Mouse (Mus musculus): Measurements from ENCODE around the gene Hipk2.

Hipk2 gene

DNA sequence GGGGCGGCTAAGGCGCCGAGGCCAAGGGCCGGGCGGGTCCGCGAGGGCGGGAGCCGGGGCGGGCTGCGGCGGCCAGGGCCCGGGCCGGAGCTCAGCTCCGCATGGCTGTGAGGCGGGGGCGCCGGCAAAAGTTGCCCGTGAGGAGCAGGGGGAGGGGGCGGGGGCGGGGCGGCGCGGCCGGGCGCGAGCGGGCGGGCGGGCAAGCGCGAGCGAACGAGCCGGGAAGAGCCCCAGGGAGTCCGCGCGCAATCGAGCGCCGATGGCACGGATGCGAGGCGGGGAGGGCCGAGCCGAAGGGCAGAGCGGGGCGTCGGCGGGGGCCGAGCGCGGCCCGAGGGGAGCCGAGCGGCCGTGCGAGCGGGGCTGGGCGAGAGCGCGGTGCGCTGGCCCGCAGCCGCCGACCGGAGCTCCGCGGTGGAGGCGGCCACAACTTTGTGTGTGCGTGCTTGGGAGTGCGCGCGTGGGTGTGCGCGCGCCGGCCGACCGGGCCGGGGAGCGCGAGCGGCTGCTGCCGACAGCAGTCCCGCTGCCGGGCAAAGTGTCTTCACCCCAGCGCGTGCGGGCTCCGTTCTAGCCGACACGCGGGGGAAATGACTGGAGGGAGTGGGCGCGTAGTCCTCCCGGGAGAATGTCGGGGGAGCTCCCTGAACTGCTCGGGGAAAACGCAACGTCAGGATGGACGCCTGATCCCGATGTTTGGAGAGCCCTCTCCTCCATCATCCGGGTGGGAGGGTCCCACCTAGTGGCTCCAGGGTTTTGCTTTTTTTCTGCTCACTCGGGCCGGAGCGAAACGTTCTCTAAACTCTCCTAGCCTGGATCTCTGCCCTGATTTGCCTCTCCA lies at the start of gene Hipk2:
Gene Hipk2 (minus strand): TSS at position 95 of the 841 bp plus-strand sequence.
- DNase-seq, result peak; percentile 85

DNA sequence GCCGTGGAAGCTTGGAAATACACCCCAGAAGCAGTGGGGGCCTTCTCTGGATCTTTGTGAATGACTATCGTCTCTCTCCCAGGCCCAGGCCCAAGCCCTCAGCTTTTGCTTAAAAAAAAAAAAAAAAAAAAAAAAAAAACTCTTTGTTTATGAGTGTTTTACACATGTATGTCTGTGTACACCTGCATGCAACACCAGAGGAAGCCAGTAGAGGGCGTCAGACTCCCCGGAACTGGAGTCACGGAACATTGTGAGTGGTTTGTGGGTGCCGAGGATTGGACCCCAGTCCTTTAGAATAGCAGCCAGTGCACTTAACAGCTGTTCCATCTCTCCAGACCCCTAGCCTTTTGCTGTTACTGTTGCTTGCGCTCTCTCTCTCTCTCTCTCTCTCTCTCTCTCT lies 49.8 kb upstream of the Hipk2 start:
- DNase-seq, result no peak

DNA sequence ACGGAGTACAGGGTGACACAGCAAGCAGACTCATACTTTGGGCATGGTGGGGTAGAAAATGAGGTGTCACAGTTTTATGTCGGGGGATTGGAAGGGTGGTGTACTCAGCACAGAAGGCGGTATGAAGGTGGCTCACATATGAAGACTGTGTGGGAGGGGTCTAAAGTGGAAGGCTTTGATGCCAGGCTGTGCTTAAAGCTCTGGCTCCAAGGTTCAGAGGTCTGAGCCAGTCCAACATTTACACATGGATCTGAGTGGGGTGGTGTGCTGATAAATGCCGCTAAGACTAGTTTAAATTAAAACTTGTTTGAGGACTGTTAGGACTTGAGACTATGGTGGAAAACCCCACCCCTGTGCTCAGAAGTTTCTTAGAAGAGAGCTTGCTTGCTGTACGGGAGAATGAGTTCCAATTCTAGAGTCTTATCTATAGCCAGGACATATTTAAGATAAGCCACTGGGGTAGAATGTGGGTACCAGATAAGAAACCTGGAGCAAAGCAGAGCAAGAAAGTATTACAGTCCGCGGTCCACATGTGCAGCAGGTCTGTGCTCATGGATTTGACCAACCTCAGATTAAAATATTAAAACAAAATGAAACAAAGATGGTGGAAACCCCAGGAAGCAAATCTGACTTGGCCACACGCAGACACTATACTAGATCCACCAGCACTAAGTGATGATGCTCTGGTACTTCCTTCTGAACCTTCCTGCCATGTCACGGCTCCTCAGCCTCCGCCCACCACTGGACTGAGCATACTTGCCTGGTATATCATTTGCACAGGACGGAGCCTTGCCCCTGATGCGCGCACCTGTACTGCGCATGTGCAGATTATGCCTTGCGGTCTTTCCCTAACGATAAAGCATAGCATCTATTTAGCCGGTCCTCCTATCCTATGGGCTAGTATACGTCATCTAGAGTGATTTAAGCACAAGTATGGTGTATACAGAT lies 48.2 kb upstream of the Hipk2 start:
- DNase-seq, result no peak

DNA sequence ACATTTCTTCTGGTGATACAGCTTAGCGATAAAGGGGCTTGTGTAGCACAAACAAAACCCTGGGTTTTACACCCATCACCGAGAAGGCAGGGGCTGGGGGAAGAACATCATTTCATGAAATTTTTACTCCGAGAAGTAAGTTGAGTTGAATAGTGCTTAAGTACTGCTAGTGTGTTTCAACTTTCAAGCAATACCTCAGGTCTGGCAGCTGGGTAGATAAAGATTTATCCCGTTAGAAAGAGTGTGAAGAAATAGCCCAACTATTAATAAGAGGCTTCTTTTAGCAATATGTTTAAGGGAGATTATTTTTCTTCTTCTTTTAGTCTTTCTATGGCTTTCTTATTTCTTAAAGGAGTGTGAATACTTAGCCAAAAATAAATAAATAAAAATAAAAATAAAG lies 47.5 kb upstream of the Hipk2 start:
- no peak for DNase-seq

DNA sequence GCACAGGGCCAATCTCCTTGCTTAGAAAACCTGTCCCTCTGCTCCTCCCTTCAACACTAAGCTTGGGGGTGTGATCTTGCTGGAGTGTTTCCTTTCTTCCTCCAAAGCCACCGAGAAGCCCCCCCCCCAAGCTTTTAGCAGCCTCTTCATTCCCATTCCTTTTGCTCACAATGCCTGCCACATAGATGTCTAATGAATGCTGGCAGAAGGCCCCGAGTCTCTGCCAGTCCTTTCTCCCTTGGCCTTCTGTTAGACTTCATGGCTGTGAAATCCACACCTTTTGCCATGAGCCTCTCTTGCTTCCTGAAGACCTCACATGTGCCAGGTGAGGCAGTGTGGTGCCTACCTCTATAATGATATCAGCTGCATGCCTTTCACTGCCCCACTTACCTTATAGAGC lies 46.6 kb upstream of the Hipk2 start:
- no peak for DNase-seq

DNA sequence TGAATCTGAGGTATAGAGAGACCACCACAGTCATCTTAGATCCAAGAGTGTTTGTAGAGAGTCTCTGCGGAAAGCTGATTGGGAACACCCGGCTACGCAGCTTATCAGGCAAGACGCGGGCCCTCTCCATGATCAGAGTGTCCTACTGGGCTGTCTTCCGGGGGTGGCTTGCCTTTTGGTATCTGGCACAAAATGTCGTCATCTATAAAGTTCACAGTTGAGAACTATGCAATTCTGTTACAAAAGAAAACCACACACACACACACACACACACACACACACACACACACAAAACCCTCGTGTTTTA lies 45.8 kb upstream of the Hipk2 start:
- no peak for DNase-seq

DNA sequence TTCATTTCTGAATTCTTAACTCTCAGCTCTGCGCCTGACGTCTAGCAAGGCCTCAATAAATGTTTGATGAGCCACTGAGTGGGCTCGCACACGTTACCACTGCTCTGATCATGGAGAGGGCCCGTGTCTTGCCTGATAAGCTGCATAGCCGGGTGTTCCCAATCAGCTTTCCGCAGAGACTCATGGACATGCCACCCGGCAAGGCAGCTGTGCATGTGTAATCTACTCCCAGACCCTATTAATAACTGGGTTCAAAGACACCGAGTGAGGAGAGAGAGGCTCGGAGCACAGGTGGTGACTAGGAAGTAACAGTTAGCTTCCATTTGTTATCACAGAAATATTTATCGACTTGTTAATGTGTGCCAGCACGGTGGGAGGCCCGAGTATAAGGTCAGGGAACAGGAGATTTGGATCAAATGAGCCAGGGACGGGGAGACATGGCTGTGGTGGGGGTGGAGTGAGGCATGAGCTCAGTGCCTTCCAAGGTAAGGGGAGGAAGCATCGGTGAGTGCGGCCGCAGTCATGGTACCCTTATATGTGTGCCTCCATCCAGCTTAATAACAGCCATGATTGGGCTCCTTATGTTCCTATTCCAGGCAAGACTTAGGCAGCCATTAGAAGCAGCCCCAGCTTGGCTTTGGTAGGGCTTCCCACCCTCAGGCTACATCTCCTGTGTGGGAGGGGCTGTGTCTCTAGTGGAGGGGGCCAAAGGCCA lies 45.3 kb upstream of the Hipk2 start:
- no peak for DNase-seq

DNA sequence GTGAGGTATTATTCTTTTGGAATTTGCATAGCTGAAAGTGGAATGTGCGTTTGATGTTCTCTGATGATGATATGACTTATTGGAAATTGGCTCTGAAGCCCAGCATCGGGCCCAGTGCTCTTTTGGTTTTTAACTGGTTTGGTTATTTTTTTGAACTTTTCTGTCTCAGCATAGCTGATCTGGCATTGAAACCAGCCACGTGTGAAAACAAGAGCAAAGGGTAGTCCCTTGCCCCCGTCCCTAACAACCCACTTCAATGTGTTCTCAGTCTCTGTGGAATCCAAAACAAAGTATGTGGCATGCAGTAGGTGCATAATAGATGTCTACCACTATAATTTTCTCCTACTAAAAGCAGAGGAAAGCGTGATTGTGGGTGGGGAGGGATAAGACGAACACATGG lies 44.2 kb upstream of the Hipk2 start:
- DNase-seq, result no peak

DNA sequence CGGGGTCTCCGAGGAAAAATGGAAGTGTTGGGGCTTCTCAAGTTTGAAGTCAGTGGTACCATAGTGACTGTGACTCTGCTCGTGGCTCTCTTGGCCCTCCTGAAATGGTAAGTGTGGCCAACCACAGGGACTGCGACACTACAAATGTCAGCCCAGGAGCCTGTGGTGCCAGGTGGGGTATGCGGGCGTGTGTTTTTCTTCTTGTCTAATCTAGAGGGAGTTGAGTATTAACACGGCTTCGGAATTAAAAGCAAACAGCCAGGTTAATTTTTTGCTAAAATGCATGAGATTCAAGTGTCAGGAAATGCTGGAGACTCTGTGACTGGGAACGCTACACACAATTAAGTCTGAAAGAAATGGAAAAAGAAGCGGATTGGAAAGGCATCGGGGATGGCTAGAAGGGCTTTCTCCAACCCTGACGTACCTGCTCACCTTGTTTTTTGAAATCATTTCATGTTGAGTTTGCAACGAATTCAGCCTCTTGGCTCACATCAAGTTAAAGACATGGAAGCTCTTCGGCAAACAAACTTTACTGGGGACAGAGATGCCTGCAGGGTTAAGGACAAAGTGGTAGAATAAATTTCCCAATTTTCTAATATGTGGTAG lies 43.3 kb upstream of the Hipk2 start:
- no peak for DNase-seq

DNA sequence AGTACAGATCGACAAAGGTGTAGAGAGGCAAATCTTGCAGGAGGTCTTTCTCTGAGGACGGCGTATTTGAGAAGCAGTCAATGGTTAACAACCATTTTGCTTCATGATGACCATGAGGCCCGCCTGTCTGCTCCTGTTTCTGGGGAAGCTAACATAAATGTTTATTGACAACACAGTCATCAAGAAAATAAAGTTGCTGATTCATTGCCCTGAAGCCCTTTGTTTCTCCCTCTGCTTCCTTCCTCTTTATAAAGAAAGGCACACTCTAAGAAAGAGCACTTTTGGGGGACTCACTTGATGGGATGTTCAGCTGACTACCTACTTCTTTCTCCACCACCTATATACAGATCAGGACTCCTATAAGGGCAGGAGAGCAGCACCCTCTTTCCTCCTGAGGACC lies 42.8 kb upstream of the Hipk2 start:
- no peak for DNase-seq

DNA sequence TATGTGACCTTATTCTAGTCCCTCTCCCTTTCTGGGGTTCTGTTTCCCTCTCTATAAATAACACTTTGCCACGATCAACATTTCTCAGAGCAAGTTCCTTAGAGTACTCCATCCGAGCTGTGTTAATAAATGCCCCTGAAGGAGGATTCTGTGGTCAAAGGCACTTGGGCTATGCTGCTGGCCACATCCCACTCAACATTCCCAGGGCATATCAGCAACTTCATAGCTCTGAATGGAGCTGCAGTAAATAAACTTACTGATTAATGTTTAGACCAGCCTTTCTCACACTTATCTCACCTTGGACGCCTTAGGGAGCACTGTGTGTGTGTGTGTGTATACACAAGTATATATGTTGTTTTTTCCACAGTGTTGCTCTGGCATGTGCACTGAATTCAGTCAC lies 41.5 kb upstream of the Hipk2 start:
- no peak for DNase-seq

DNA sequence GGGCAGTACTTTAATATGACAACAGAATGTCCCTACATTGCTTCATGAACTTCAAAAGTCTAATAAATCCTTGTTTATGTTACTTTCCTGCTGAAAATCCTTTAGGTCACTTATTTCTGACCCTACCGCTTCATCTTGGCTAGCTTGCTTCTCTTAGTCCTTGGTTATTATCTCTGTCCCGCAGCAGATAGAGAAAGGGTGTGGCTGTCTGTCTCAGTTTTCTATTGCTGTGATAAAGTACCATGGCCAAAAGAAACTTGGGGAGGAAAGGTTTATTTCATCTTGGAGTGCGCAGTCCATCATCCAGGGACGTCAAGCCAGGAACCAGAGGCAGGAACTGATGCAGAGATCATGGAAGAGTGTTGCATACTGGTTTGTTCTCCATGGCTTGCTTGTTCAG lies 40.6 kb upstream of the Hipk2 start:
- no peak for DNase-seq

DNA sequence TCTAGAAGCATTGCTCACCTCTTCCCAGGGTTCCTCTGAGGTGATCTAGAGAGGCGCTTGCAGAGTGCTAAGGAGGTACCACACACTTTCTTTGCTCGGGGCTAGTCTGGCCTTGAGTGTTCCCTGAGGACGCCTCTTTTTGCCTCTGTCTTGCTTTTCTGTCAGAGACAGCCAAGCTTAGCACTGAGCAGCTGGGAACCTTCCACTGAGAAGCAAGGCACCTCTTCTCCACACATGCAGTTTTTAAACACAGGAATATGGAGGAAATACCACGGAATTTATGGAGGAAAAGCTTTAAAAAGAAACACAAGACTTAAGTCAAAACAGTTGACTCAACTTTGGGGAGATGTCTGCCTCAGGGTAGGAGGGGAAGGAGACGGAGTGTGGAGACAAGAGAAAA lies 39.8 kb upstream of the Hipk2 start:
- no peak for DNase-seq

DNA sequence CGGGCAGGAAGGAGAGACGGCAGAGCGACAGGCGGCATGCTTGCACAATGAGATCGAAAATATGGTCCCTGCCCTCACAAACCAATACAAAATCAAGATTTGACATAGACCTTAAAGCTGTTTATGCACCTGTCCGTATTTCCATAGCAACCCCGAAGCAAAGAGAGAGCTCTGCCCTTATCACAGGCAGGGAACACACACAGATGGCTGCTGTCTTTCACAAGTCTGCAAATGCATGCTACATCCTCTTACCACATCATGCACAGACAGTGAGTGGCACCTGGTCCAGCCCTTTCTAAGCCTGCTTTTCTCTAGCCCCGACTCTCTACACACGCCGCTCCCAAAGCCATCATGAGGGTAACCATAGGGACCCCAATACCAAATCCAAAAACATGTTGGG lies 38.2 kb upstream of the Hipk2 start:
- no peak for DNase-seq

DNA sequence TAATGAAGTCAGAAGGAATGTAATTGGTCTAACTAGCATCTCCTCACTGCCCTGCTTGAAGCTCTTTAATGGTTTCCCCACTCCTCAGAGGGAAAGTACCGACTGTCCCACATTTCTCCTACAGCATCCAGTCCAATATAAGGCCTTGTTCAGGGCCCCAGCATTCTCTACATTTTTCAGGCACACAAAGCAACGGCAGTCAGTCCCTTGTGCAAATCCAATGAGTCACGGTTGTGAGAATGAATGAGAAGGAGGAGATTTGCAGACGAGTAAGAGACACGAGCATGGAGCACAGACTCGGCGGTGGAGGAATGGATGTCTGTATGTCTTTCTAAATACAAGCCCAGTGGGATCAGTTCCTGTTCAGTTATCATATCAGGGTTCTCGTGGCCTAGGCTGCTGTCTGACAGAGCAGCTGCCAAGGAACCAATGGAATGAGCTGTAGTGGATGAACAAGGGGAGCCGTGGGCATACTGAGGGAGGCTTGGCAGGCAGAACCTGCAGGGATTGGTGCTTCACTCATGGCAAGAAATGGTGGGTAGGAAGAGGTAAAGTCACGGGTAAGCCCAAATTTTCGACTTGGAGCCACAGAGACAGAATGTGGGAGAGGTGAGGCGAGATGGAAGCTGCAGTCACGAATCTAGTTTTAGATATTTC lies 37.5 kb upstream of the Hipk2 start:
- DNase-seq, result no peak

DNA sequence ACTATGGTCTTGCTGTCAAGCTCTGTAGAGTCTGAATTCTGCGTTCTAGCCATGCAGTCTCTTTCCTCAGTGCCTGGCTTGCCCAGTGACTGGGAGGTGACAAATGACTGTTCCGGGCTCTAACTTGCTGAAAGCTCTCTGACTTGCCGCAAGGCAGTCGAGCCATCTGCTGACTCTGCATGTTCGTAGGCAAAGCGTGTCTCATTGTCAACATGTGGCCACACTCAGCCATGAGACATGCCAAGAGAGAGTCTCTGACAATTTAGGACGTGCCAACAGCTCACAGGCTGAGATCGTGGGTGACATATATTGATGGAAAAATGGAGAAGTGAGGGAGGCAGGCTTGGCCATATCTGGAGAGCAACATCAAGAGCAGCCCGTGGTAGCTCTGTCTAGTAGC lies 36.9 kb upstream of the Hipk2 start:
- no peak for DNase-seq

DNA sequence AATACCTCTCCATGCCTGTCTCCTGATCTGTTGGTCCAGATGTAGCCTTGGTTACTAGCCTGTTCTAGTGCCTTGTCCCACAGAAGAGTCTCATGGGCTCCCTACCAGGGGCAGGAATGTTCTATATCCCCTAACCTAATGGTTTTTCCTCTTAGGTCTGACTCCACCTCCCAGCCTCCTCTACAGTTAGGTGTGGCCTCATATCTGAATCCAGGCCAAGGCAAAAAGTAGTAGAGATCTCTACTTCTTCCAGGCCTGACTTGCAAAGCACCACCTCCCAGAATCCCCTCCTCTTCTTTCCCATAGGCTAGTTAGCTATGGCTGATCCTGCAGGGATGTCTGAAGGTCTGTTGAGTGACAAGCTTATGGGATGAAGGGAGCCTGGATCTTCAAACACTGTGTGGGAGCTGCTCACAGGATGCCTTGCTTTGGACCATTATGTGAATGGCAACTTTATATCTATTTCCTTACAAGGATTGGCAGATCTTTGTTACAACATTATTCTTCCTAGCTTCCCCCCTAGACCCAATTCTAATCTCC lies 36.2 kb upstream of the Hipk2 start:
- no peak for DNase-seq

DNA sequence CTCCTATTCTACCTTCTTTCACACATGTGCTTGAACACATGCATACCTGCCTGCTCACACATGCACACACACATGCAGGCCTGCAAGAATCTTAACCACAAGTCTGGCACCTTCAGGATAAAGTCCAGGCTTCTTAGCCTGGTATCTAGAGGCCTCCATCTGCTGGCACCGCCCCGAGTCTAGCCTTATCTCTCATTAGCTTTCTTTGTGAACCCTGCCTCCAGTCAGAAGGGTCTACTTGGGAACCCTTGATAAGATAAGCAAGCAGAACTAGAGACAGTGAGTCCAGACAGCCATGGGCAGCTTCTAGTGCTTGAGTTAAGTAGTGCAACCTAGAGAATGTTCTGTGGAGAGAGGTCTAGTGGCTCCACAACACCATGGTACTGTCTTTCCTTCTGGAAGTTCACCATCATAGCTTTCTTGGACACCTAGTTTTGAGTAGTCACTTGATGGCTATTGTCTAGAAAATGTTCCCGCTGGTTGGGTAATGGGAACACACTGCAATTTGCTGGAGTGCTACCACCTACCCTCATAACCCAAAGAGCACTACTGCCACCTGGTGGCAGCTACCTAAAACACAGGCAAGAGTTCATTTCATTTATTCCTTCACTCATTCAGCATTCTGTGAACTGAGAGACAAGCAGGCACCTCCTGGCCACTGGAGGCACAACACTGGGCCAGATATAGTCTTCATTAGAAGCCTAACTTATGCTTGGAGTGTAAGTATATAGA lies 35.0 kb upstream of the Hipk2 start:
- DNase-seq, result peak; percentile 75

DNA sequence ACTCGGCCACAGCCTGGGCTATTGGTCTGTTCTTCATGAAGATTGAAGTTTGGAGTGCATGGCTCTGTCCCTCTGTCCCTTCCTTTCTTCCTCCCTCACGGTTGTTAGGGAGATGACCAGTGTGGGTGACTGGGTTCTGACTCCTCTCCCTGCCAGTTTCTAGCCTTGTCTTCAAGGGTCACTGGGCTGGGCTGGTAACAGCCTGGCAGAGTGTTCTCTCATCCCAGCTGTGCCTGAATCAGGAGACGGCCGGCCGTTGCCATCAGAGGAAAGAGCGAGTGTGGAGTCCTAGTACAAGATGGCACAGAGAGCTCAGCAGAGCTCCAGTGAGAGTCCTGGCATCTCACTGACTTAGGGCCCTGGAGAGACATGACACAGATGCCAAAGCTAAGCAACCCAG lies 32.4 kb upstream of the Hipk2 start:
- DNase-seq, result no peak

DNA sequence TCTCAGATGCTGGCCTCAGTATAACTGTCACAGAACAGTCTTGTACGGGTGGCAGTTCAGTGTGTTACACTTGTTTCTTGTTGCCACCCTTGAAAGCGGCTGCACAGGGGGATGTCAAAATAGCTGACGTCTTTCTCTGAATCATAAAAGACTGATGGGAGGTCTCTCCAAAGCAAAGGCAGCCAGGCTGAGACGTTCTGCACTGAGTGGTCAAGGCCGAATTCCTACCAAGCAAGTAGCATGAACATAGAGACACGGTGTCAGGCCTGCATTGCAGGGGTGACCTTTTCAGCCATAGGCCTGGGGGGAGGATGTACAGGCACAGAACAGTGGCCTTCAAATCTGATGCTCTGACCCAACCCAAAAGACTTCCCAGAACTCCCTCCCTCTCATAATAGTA lies 30.0 kb upstream of the Hipk2 start:
- no peak for DNase-seq

DNA sequence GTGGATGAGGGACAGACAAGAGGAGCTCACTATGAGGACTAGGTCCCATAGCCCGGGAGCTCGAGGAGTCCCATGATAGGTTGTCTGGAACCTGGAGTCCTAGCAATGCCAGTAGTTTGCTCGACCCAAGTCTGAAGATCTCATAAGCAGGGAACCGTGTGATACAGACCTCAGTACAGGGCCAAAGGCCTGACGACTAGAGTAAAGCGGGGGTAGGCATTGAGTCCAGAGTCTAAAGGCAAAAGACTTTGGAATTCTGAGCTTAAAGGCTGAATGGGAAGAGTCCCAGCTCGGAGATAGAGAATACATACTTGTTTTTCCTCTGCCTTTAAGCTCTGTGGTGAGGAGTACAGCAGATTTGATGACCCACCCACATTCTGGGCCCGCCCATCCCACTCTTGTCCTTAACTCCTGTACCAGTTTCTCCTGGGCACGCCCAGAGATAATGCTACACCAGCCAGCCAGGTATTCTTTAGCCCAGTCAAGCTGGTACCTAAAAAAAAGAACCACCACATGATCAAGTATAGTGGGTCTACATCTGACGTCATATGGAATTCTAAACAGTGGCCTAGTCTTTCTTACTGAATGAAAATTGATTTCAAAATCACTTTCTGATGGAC lies 27.0 kb upstream of the Hipk2 start:
- no peak for DNase-seq

Measured in lung, postnatal 14 days (tissue).